Mouse (Mus musculus): ENCODE measurements around the gene Caprin1.

The Caprin1 gene

DNA sequence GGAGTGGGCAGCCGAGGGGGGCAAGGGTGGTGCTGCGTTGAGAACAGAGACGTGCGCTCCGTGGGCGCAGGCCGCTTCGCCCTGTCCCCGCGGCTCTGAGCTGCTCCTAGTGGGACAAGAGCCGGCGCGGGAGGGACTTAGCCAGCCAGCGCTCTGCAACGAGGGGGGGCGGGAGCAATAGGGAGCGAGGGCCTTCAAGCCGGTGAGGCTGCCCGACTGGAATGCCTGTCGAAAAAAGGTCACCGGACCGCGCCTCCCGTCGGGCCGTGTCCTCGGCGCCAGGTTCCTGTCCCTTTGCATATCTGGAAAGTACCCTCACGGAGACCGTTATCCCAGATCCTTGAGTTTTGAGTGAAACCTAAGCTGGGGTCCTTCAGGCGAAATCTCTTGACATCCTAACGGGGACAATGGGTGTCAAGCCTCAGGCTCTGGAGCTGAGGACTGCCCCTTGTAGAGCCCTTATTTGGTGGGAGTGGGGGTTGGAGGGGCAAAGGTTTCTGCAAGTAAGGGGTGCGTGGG is at the start of gene Caprin1:
Caprin1 (minus strand) TSS at position 159 of the 519 bp plus-strand sequence.
- peak; percentile 91 for DNase-seq (ENCODE audit: low spot score)

DNA sequence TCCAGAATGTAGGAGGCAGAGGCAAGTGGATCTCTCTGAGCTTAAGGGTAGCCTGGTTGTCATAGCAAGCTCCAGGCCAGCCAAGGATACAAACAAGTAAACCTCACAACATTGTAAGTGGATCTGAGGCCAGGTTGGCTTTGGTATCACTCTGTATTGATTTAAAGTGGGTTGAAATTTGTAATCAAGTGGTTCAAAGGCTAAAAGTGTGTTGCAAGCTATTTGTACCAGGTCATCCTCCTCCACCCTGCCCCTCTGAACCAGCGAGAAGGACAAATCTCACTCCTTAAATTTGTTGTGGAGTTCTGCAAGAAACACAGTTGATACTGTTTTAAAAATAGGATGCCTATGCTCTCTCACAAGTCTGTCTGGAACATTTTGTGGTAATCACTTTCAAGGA is 49.4 kb upstream of the Caprin1 start:
- no peak for DNase-seq (ENCODE audit: low spot score)

DNA sequence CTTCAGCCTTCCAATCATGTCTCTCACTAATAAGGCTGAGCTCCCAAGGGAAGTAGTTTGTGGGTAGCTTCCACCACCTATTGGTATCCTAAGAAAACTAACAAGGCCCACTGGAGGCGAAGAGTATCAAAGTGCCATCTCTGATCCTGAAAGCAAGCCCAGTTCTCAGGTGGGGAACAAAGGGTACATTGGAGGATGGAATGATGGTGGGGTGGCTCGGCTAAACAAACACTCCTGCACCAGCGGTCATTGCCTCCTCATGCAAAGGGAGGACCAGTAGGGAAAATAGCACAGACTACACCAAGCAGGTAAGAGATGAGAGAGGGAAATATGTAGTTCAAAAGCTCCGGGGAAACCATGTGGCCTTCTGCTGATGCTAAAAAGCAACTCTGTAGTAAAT is 48.8 kb upstream of the Caprin1 start:
- no peak for DNase-seq (ENCODE audit: low spot score)

DNA sequence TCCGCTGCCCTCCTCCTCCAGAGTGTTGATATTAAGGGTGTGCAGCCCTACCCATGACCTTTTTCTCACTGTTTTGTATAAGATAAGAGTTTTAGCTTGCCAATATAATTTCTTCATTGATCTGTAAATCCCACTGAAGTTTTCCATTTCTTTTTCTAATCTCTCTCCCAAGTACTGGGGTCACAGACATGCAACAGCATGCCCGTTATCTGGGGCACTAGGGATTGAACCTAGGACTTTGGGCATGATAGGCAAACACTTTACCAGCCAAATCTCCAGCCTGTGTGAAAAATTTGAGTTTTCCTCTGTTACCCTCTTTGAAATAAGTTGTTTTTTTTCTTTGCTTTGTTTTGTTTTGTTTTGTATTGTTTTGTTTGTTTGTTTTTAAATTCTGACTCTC is 46.6 kb upstream of the Caprin1 start:
- DNase-seq (ENCODE audit: low spot score): no peak

DNA sequence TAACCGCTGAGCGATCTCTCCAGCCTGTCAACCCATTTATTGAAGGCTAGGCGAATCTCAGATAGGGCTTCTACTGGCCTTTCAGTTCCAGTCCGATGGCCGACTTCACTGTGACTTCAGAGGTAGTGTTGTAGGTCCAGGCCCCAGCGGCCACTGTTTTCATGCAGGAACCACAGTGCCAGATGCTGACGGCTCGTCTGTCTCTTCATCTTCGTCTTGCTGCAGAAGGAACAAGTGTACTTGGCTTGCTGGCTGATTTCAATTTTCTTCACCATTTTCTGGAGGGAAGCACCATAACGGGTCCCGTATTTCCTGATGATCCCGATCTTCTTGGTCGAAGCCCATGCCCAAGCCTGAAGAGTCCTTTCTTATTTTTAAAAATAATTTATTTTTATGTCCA is 45.9 kb upstream of the Caprin1 start:
- no peak for DNase-seq (ENCODE audit: low spot score)

DNA sequence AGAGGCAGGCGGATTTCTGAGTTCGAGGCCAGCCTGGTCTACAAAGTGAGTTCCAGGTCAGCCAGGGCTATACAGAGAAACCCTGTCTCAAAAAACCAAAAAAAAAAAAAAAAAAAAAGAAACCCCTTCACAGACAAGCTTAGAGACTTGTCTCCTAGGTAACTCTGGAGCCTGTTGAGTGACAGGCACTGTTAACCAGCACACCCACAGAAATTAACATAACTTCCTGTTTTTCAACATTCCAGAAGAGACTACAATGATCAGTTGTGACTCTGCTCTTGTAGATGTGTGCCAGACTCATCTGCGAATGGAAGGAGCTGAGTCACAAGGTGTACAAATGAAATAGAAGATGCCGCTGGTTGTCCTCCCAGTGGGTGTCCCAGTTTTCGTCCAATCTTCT is 44.9 kb upstream of the Caprin1 start:
- no peak for DNase-seq (ENCODE audit: low spot score)

DNA sequence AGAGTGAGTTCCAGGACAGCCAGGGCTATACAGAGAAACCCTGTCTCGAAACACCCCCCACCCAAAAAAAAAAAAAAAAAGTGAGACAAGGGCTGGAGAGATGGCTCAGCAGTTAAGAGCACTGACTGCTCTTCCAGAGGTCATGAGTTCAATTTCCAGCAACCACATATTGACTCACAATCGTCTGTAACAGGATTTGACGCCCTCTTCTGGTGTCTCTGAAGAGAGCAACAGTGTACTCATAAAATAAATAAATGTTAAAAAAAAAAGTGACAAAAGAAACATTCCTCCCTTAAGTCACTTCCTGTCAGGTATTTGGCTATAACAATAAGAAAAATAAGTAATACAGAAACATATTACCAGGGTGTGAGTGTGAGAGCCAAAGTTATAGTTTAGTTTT is 41.0 kb upstream of the Caprin1 start:
- no peak for DNase-seq (ENCODE audit: low spot score)

DNA sequence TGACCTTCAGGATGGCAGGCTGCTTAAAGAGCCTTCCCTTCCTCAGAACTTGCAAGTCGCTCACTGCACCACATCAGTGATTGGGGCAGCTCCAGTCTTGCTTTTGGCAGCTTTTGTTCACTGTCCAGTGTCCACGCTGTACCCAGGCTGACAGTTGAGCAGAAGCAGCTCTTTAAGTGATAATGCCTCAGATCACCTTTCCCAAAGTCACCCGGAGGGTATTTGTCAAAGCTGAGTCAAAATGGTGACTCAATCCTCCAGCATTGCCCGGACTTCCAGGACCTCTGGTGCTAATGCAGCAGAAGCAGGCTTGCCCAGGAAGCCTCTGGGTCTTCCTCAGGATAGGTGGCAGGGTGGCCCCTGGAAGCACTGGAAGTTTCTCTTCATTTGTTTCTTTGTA is 39.7 kb upstream of the Caprin1 start:
- no peak for DNase-seq (ENCODE audit: low spot score)

DNA sequence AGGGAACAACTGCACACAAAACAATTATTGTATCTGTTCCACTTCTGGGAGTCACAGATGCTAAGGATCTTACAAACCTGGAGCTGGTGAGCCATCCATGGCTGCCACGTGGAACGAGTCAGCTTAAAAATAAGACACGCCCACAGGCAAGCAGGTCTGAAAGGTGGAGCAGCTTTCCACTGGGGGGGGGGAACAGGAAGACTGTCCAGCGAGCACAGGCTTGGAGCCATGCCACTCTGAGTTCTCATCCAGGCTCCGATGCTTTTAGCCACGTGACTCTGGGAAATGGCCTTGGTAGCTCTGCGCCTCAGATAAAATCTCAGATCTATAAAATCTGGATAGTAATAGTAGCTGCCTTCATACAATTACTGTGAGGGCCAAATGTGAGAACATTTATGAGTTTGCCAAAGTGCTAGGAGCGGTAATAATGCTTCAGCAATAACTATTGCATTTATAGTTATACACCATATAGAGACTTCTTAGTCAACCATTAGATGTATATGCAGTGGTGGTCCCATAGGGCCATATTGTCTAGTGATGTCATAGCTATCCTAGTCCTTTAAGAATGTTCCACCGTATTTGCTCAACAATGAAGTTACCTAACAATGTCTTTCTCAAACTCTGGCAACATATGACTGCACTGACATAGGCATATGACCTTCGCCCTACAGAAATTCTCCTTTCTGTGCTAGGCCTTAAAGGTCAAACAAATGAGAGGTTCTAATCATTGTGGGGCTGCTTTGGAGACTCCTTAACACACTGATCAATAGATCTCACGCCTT is 38.4 kb upstream of the Caprin1 start:
- DNase-seq (ENCODE audit: low spot score): no peak

DNA sequence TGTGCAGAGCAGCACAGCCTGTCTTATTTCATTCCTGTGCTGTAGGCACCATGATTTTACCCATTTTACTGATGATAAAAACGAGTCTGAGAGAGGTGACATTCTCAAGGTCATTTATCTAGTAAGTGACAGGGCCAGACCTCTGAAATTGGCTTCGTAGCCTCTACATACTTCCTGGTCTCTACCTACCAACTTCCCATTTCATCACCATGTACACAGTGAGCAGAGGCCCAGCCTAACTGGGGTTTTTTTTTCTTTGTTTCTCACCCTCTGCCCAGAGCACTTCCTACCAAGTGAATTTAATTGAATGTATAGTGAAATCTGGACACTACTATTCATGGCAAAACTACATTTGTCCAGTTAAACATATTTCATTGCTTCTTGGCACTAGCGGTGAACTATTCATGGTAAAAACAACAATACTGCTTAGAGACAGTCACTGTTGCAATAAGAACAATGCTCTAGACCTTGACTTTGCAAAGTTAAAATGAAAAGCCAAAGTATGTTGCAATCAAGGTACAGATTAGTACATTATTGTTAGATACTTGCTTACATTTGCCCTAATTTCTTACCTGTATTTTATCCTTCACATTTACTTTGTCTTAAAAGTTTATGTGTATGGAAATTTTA is 36.5 kb upstream of the Caprin1 start:
- no peak for DNase-seq (ENCODE audit: low spot score)

DNA sequence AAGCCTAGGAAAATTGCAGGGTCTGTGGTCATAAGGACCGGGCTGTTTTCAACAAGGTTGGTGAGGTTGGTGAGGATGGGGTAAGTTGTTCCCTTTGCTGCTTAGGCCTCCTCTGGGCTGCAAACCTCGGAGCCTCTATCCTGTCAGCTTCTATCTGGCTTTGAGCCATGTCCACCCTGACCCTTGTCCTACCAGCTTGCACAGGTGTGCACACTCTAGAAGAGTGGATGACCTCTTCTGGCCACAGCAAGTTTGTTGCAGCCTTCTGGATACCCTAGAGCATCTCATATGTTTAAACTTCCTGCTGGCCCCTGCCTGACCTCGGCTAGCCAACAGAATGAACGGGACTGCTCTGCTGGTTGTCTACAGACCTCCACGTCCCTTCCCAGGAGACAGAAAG is 35.5 kb upstream of the Caprin1 start:
- no peak for DNase-seq (ENCODE audit: low spot score)

DNA sequence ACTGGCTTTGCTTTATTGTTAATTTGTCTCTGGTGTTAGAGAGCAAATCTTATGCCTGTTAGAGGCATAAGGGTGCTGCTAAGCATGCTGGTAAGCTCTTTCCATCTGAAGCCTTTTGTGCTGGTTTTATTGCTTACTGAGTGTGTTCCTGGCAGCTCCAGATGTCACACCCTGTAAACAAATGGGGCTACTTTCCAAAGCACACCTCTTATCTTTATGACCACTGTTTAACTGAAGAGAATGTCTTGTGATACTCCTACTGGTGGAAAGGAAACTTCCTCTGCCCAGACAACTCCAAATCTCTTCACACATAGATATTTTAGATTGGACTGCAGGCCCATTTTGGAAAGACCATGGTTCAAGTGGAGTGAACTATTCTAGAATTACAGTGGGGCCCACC is 31.5 kb upstream of the Caprin1 start:
- no peak for DNase-seq (ENCODE audit: low spot score)

DNA sequence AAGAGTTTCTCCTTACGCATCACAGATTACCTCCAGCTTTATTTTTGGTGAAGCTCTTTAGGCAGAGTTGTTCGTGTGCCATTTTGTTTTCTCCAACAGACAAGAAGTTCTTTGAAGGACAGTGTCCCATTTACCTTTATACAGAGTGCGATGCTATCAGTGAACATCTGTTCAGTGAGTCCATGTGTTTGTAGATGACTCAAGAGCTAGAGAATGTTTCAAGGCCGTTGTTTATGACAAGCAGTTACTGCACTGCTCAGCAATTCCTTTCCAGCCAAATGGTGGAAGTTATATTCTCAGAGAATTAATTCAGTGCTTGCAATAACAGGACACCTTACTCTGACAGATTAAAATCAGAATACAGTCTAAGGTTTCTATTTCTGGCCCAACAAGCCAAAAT is 27.5 kb upstream of the Caprin1 start:
- DNase-seq (ENCODE audit: low spot score): no peak

DNA sequence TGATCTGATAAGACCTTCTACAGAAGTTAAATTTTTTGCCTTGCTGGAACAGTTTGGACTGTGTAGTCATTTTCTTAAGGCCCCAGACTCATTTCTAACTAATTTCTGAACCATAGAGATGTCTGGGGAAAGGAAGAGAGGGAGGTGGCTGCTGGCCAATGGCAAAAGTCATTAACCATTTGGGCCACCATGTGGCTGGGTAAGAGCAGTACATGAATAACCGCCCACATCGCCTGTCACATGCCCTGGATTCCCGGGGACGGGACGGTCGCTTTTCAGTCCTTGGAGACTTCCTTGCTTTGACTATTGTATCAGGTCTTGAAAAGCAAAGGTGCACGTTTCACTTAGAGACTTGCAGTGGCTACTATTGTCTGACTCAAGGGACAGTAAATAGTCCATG is 25.1 kb upstream of the Caprin1 start:
- DNase-seq (ENCODE audit: low spot score): no peak

DNA sequence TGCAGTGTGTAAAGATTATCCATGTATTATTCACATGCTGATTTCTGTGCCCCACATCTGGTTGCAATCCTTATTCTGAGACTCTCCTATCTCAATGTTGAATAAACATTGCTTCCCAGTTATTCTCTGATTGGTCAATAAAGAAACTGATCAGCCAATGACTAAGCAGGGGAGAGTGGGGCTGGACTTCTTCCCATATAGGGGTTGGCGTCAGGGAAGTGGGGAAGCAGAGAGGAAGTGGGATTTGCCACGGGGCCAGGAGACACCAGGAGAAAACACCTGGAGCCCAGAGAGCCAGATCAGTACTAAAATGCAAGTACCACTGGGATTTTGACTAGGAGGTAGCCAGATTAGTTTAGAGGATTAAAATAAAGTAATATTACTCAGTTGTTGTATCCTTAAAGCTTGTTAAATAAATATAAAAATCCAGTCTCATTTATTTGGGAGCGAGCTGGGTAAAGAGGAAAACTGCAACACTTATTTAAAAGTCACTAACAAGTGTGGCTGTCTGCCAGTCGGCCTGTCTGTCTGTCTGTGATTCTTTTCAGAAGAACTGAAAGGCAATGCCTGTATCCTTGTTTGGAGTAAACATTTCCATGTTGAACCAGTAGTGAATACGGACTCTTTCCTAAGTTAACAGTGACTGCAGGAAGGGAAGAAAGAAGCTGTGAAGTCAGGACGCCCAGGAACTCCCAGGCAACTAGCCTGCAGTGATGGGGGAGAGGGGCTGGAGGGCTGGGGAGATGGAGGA is 19.9 kb upstream of the Caprin1 start:
- DNase-seq (ENCODE audit: low spot score): no peak

DNA sequence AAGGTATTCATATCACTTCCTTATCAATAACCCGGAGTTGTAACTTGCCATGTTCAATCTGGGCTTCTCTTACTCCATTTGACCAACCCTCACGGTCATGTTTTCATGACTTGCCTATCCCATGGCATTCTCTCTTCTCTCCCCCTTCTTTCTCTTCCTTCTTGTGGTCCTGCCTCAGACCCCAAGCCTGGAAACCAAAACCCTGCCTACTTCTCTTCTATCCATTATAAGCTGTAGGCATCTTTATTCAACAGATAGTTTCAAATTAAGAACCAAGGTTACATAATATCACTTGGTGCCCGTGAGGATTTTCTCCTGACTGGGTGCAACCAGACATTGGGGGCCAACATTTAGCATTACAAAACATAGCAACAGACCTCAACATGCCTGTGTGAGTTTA is 18.5 kb upstream of the Caprin1 start:
- DNase-seq (ENCODE audit: low spot score): no peak

DNA sequence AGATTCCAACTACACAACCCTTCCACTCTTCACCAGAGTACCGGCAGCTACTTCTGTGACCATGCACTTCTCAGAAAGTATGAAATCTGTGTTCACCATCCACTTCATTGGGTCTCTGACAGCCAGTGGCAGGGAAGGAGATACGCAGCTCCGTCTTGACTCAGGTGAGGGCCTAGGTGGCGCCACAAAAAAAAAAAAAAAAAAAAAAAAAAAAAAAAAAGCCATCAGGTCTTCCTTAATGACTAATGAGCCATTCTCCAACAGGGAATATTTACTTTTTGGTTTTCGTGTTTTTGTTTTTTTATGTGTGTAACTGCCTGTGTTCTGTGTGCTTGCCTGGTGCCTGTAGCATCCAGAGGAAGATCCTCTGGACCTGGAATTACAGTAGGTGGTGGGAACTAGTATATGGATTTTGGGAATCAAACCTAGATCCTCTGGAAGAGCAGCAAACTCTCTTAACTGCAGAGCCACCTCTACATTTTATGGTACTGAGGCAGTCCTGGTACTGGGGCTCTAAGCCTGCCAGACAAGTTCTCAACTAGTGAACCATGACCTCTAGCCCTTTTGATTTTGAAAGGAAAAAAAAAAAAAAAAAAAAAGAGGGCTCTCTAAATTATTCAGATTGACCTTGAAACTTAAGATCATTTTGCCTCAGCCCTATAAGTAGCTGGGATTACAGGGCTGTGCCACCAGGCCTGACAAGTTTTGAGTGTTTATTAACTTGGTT is 14.2 kb upstream of the Caprin1 start:
- DNase-seq (ENCODE audit: low spot score): no peak

DNA sequence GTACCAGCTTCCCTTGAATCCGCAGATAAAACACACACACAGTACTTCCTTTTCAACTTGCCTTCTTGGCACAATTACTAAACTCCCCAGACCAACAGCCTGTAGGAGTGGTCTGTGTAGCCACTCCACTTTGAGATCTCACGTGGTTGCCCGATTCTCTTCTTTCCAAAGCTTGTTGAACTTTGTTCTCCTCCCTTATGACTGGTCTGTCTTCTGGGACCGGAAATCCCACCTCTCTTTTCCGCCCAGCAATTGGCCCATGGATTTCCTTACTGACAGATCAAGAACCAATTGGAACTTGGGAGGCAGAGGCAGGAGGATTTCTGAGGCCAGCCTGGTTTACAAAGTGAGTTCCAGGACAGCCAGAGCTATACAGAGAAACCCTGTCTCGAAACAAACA is 13.0 kb upstream of the Caprin1 start:
- DNase-seq (ENCODE audit: low spot score): no peak

DNA sequence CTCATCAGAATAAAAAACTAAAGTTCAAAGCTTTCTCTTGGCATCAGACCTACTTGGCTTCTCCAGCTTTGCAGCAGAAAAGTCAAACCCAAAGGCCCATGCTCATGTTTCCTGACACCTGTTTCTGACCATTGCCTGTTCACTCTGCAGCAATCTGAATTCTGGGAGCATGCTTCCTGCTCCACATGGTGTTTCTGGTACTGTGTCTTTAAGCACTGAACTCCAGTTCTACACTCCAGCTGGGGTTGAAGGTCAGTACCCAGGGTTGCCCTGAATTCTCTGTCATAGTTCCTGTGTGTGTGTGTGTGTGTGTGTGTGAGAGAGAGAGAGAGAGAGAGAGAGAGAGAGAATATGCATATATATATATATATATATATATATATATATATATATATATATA is 11.0 kb upstream of the Caprin1 start:
- no peak for DNase-seq (ENCODE audit: low spot score)

DNA sequence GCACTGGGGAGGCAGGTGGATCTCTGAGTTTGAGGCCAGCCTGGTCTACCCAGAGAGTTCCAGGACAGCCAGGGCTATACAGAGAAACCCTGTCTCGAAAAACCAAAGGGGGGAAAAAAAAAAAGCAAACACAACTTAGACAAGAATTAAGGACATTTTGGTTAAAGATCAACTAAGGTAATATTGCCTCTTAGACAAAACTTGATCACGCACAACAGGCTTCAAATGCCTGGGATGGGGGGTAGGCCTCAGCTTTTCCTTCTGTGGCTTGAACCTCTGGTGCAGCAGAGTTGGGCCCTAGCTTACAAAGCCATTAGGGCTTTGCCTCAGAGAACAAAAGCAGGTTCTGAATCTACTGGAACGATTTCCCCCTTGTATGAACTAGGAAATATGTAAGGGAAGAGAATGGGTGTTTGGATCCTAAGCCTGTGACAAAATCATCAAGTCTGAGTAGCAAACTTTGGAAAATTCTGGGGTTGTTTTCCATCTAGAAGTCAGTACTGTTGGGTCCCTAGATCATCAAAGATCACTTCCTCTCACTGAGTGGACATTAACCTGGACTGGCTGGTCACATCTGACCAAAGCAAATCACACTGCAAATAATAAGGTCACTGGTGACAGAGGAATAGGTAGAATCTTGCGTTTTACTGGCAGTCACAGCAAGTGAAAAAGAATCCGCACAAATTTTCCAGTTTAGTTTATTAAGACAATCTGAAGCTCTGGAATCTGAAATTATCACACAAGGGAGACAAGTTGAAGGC is 6.5 kb upstream of the Caprin1 start:
- no peak for DNase-seq (ENCODE audit: low spot score)

DNA sequence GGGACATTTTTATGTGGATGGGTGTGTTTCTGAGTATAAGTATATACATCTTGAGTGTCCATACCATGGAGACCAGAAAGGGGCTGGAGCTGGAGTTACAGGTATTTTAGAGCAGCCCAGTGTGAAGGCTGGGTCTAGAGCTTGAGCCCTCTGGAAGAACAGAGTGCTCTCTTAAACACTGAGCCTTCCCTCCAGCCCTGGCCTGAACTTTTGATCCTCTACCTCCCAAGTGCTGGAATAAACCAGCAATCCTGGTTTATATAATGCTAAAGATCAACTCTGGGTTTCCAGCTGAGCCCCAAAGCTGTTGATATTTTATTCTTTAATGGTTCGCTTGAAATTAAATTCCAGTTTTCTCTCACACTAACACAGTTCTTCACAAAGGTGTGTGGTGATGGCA is 5.0 kb upstream of the Caprin1 start:
- DNase-seq (ENCODE audit: low spot score): no peak
